Mouse (Mus musculus) spleen, postnatal 4 days (tissue): ENCODE measurements at regions not wholly inside any gene's neighbourhood (a gene's known extent, or its start where the extent isn't known, plus 50 kb on each side); places are given as distances from the start of the nearest gene placed in this dataset.

Experiments used
- DNase-seq, 2 experiments: peaks; one replicate each; pipeline ENCODE4 v3.0.0; 2022; ENCODE audit warnings: low spot score in 2 of 2

DNA sequence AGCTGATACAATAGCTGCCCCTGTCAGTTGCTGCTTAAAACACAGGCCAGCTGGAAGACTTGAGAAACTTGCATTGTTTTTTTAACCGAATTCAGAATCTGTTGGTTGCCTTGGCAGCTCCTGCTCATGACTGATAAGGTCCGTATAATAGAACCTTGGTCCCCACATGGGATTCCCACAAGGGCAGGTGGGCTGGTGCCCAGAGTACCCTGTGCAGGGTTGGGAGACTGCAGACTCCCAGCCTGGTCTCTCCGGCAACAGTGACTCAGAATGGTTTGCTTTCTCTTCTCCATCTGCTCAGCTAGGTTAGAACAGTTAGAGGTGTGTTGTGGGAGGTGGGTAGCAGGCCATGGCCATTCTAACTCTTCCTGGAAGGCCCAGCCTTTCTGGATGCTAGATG is 139.4 kb upstream of the Cxcr4 start:
- DNase-seq, result no peak

DNA sequence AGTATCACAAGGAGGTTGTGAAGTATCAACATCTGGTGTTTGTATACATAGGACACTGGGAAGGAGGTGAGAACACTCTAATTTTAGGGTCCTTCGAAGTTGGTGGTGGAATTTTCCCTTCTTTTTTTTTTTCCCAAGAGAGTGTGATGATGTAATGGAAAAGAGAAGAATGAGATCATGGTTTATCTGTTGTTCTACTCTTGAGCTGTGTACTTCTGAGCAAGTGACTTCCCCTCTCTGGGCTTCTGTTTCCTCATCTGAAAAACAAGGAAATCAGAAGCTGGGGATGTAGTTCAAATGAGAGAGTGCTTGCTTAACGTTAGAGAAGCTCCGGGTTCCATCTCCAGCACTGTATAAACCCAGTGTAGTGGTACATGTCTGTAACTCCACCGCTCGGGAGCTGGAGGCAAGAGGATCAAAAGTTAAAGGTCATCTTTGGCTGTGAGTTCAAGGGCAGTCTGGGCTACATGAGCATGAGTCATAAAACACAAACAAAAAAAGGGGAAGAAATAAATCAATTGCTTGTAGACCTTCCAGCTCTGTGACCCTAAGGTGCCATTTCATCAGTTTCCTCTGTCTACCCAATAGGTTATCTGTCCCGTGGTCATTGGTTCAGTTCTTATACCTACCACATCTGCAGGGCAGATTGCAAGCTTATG is 132.5 kb upstream of the Cxcr4 start:
- DNase-seq, result no peak

DNA sequence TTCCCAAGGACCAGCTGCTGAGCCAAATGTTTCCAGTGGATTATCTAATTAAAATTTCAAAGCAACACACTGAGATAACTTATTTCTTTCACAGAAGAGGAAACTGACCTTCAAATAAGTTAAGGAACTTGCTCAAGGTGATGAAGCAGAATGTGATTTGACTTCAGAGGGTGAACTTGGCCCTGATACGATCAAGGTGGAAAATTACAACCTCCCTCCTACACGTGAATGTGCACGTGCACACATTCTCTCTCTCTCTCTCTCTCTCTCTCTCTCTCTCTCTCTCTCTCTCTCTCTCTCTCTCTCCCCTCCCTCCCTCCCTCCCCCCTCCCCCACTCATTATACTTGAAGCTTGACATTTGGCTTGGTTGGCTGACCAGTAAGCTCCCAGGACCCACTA is 131.8 kb upstream of the Cxcr4 start:
- DNase-seq, result no peak

DNA sequence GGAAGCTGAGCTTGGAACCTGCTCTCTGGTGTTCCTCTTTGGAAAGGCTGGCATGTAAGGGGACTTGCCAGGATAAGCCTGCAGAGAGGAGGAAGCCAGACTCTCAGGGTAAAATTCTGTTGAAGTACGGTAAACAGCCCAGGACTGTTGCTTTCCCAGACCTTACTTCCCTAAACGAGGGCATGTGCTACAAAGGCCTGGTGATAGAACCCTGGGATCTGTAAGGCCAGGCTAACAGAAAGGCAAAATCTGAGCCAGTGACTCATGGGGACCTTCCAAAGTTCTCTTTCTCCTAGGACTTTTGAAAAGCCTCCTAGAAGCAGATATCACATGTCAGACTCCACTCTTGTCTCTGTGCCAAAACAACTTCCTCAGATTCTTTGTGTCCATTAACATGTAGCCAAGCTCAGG is 130.0 kb upstream of the Cxcr4 start:
- DNase-seq, result no peak

DNA sequence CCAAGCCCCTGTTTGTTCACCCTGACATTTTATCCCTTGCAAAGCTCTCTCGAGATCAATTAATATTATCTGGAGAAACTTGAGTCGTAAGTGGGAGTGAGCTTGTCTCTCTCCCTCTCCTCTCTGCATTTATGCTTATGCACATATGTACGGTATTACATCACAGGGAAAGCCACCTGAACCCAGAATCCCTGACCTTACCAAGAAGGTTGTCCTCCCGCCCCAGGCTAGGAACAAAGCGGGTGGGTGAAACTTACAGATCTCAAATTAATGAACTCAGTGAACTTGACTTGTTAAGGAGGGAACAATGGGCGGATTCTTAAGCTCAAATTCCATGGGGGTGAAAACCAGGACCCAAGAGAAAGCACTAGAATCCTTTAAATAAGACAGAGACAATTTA is 122.8 kb upstream of the Cxcr4 start:
- no peak for DNase-seq

DNA sequence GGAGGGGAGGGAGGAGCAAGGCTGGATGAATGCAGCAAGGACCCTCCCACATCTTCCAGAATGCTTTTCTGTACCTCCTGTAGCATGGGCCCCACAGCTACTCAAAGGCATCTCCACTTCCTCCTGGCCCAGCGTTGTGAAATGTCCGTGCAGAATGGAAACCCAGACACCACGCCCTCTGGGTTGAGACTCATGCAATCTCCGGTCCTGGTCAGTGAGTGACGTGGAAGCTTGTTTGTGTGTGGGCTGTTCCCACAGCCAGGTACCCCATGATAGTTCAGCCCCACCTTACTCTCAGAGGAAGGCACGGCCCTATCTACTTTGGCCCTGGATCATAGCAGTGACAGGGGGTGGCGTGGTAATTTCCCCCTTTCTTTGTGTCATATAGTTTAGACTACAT is 120.8 kb upstream of the Cxcr4 start:
- peak; percentile 58 to 73 for DNase-seq

DNA sequence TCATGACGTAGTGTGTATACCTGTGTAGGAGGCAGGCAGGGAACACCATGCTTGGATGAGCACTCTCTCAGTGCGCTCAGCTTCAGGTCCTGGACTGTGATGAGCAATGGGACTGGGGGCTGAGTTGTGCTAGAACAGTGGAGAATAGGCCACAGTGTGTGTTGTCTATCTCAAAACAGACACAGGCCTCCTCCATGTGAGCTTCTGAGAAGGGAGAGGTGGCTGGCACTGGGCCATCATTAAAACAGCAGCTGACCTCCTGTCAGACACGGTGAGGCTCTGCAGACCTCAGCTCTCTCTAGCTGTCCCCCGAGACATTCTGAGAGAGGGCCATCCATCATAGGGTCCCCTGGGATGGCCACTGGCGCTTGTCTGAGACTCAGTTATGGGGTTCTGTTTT is 119.0 kb upstream of the Cxcr4 start:
- peak in 1 of 2 experiments; percentile 19 for DNase-seq

DNA sequence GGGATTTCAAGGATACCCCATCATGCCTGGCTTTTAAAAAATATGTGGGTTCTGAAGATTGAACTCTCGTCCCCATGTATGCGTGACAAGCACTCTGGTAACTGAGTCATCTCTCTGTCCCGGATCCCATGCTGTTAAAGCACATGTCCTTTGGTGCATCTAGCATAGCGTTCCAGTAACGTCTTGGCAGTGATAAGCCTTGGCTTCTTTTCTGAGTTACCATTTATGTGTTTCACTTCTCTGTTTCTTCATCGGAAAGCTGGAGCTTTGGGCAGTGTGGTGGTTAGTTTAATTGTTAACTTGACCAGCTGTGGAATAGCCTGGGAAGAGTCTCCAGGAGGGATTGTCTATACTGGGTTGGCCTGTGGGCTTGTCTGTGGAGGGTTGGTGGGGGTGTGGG is 115.7 kb upstream of the Cxcr4 start:
- DNase-seq, result no peak

DNA sequence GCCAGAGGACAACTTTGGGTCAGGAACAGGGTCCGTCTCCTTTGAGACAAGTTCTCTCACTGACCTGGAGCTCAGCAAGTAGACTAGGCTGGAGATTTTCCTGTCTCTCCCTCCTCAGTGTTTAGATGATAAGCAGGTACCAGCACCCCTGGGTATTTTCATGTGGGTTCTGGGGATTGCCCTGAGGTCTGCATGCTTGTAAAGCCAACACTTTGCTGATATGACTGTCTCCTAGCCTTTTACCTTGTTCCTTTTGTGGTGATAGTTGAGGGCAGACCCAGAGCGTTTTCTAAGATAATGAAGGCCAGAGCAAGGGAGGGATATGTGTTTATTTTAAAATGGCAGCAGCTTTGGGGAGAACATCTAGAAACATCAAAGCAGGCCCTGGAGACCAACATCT is 114.1 kb upstream of the Cxcr4 start:
- no peak for DNase-seq

DNA sequence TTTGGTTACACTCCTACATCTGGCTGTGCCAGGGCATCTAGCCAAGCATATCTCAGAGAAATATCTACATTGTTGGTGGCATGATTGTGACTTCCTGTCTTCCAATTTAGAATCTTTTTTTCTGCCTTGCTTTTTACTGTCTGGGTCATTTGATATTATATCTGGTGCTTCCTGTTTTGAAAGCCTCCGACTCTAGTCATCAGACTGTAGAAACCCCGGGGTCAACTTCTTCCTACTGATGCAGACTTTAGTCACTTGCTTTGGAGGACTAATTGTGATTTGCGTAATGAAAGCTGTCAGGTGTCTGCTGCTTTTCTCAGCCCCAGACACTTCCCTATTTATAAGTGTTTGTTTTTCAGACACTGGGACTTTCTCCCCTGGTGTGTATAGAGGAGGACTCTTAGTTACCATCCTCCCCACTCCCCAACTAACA is 113.0 kb upstream of the Cxcr4 start:
- DNase-seq, result peak in 1 of 2 experiments; percentile 17

DNA sequence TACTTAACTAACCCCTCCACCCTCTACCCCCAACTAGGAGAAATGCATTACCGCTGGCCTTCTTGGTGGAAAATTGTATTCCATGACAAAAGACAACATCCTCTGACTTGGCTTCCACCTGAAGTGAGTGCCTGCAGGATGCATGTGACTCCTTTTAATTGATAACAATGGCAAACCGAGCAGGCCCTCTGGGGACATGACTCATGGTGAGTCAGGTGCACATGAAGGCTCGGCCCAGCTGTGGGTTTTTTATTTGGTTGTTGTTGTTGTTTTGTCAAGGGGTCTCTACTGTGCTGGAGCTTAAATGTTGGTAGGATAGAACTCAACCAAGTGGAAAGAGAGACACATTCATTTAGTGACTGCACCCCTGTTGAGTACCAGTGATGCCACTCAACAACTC is 109.2 kb upstream of the Cxcr4 start:
- no peak for DNase-seq

DNA sequence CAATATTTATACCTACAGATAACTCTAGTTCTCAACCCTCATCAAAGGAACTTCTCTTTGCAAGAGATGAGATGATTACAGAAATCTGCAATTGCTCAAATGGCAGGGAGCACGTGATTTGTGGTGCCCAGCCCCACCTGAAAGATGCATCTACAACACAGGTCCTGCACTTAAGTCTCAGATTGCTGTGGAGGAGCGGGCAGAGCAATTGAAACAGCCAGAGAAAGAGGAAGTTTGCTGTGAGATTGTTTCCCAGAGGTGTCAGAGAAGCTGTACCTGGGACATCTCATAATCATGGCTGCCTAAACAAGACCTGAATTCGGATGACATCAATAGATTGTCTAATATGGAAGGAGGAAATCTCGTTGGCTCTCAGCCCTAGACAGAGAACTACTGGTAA is 105.9 kb upstream of the Cxcr4 start:
- no peak for DNase-seq

DNA sequence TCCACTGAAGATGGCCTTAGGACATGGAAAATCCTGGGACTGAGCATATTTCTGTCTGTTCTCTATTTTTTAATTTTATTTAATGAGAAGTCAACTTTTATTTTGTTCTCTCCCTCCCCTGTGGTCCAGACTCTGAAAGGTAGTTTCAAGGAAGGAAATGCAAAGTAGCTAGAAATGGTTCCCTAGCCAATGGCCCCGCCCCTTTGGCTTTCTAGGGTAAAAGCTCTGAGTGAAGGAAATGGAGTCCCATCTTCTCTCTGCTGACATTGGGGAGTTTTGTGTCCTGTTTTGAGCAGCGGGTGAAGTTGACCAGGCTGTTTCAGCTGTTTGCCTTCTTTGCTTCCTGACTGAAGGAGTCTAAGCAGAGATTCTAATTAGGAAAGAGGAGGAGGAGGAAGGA is 103.8 kb upstream of the Cxcr4 start:
- DNase-seq, result peak; percentile 49 to 70

DNA sequence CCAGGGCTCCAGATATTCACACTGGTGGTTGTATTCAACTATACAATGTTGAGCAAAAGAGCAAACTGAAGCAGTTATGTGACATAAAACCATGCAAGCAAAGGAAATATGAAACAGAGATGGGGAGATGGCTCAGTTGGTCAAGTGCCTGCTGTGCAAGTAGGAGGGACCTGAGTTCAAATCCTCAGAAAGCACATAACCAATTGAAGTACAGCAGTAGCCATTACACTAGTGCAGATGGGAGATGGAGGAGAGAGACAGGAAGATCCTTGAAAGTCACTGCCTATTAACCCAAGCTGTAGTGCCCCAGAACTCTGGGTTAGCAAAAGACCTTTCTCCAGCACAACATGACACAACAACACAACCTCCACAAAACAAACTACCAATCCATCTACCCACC is 100.7 kb upstream of the Cxcr4 start:
- no peak for DNase-seq

DNA sequence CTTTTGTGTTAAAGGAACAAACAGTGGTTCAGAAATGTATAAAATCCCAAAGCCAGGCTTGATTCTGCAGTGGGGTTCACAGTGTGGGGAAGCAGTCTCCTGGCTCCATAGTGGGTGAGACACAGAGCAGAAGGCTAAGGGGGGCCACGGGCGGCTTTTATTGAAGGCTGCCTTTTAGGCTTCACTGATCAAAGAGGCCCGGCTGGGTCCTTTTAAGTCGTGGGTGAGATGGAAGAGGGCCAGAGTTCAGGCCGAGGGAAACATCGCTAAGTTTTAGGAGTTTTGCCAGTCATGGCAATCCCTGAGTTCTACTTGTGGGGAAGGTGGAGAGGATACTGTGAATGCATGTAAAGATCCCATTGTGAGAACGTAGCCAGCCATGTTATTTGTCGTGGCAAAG is 100.2 kb upstream of the Cxcr4 start:
- DNase-seq, result no peak

DNA sequence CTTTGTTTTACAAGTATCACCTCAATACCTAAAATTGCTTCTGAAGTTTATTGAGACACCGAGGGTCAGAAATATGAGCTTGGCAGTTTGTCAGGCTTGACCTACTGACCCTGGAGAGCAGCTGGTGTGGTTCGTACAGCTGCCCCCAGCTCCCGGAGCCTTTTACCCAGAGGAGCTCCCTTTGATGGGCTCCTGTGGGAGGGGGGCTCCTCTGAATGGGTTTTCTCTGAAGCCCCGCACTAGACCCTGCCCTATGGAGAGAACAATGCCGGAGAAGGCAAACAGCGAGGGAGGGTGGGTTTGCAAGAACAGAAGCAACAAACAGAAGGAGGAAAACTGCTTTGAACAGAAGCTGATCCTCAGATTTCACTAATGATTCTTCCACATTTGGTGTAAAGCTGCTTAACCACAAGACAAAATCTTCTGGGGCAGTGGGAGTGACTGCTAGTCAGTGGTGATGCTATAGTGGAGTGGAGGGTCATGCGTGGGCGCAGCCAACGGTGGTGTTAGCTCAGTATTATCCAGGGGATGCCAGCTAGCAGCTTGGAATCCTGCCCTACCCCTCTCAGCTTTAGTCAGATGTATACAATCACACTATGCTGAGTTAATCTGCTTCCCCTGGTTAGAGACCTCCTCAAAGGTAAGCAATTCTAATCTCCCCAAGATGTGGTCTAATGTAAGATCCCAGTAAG is 95.3 kb upstream of the Cxcr4 start:
- DNase-seq, result no peak

DNA sequence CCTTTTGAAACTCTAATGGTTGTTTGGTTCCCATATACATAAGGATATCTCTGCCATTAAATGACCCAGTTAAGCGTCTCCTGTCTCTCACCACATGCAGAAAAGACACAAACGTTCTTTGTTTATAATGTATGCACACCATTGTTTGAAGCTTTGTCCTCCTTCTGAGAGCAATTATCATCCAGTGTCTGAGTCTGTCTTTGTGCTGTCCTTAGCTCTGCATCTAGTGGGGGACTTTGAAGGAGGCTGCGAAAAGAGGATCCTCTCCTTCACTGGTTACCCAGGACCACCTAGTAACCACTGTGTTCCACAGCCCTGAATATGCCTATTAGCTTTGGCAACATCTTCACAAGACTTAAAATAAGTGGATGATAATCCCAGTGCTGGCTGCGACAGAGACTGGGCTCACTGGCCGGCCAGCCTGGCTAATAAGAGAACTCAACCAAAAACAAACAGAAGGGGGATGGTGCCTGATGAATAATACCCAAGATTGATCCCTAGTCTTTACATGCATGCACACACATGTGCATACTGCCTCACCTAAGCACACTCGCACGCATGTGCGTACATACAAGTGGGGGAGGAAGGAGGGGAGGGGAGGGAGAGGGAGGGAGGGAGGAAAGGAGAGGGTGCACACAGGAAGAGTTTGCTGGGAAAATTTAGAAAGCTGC is 93.5 kb upstream of the Cxcr4 start:
- DNase-seq, result no peak

DNA sequence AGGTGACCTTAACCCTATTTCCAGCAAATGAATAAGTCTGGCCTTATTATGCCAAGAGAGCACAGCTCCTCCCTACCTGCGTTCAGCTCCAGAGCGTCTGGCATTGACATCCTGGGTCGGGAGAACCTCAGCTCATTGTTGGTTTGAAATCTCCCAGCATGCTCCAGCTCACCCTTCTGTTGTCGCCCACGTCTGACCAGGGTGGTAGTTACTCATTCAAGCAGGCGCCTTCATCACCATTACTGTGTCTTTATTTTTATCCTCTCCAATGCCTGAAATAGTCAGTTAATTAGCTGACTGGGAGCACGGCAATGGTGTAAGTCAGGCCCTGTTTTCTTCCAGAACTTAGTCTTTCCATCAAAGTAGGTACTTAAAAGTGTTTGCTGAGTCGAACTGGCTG is 90.8 kb upstream of the Cxcr4 start:
- no peak for DNase-seq

DNA sequence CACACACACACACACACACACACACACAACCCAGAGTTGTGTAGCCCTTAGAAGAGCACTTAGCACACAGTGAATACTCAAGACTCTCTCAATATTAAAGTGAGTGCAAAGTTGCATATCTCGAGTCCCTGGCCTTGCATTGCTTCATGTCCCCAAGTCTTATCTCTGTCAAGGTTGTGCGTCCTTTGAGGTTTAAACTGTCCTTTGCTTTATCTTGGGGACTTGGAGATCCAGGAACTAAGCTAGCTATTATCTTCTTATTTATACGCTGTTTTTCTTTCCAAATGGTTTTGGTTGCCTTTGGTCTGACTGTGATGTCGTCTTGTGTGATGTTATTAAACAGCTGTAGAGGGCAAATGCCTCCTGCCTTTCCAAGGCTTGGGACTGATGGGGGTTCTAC is 89.2 kb upstream of the Cxcr4 start:
- DNase-seq, result no peak

DNA sequence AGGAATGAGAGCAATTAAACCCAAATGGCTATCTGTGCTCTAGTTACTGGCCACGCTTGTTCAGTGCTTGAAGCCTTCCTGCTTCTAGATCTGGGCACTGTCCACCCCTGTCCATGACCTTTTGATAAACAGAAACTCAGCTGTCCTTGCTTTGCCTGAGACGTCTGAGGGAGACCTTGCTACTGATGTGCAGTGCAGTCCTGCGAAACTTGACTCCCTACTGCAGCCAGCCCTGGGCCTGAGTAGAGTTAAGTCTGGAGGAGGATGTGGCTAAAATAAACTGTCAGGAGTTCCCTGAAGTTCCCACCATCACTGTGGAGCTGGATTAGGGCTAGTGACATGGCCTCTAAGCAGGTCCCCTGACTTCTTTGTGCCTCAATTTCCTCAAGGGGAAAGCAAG is 88.4 kb upstream of the Cxcr4 start:
- no peak for DNase-seq

DNA sequence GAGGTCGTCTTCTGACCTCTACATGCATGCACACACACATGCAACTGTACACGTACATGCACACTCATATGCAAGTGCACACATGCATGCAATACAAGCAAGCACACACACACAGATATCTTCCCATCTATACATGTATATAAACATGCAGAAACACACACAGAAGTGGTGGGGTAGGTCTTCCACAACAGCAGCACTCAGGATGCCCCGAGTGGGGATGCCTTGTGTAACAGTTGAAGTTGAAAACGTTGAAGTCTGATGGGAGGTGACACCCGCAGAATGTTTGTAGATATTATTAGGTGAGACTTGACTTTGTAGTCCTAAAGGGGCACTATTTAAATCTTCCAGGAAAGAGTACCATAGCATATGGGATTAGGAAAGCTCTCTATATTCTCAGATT is 87.9 kb upstream of the Cxcr4 start:
- DNase-seq, result no peak

DNA sequence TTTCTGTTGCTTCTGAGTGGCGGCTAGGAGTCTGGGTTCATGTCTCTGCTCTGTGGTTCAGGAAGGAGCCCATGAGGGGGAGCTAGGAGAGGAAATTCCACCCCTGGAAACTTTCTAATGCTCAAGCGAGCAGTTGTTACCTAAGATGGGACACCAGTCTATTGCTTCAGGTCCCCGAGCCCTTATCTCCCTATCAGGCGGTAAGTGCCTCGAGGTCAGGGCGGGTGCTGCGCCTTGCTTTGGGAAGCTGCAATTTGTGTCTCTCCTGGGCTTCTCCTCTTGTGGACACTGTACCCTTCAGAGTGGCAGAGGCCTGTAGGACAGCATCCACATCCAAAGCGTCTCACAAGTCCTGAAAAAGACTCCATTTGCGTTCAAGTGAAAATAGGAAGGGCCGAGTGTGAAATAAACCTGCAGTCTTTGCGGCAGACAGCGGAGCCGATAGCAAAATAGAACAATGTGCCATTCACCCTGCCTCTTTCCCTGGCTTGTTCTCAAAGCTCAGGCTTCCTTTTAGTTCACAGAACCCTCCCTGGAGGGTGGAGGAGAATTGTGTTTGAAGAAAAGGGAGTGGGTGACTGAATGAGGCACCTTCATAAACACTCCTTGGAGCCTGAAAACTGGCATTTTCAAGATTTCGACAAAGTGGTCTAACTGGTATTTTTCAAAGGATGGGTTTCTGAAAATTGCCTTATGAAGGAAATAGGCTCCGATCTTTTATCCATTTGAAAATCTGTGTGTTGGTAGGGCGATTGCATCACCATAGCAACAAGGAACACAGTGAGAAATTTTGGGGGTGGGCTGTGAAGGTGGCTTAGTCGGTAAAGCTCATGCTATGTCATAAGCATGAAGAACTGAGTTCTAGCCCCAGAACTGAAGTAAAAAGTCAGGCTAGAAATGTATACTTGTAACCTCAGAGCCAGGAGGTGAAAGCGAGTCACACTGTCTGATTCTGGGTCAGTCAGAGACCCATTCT is 87.2 kb upstream of the Cxcr4 start:
- no peak for DNase-seq
